Mouse (Mus musculus) midbrain, embryonic 12.5 days (tissue): ENCODE measurements at regions not wholly inside any gene's neighbourhood (a gene's known extent, or its start where the extent isn't known, plus 50 kb on each side); places are given as distances from the start of the nearest gene placed in this dataset.
A peak's percentile ranks its signal among the peaks of the same experiment; 100 is the strongest.

ENCODE experiments used
- ATAC-seq: fragments of 200-750 bp; cut with Nextera tagmentation; 2 replicates; pipeline ENCODE4 v1.8.0; 2017; ENCODE audit warnings: low read depth, moderate TSS enrichment, moderate library complexity; ENCODE audit not compliant: low FRiP score
- H3K27ac ChIP-seq: fragments of 300-500 bp; sonication (generic); replicated peaks from 2 replicates; pipeline ENCODE4 v1.5.1; 2016; ENCODE audit warnings: mild to moderate bottlenecking
- H3K27me3 ChIP-seq: fragments of 300-500 bp; sonication (generic); 2 replicates; pipeline ENCODE4 v1.6.1; 2016; ENCODE audit warnings: mild to moderate bottlenecking
- H3K36me3 ChIP-seq: fragments of 300-500 bp; sonication (generic); 2 replicates; pipeline ENCODE4 v1.6.1; 2016
- H3K4me1 ChIP-seq: fragments of 300-500 bp; sonication (generic); 2 replicates; pipeline ENCODE4 v1.6.1; 2016
- H3K4me2 ChIP-seq: fragments of 300-500 bp; sonication (generic); replicated peaks from 2 replicates; pipeline ENCODE4 v1.6.1; 2016; ENCODE audit warnings: mild to moderate bottlenecking, moderate library complexity
- H3K4me3 ChIP-seq: fragments of 300-500 bp; sonication (generic); 2 replicates; pipeline ENCODE4 v1.5.1; 2016; ENCODE audit warnings: mild to moderate bottlenecking
- H3K9ac ChIP-seq: fragments of 300-500 bp; sonication (generic); replicated peaks from 2 replicates; pipeline ENCODE4 v1.6.1; 2016; ENCODE audit warnings: mild to moderate bottlenecking, moderate library complexity
- H3K9me3 ChIP-seq: fragments of 300-500 bp; sonication (generic); 2 replicates; pipeline ENCODE4 v1.6.1; 2016; ENCODE audit warnings: mild to moderate bottlenecking
- WGBS: fragments of 180-500 bp; shearing (Covaris S2); methylation state at CpG from one replicate; pipeline ENCODE4 v1.1.7; 2016; 5-methylcytosine and 5-hydroxymethylcytosine counted together

GRCm38 (mm10) chr11:11012660-11013455 is 101.2 kb upstream of the Vwc2 start:
- H3K27me3 ChIP-seq: no peaks in the 10 kb centered on the region
- WGBS: 79% methylated on average over 4 of the region's 4 CpGs
- no peaks in the 10 kb centered on the region for H3K9me3 ChIP-seq
- no peaks in the 10 kb centered on the region for H3K36me3 ChIP-seq
- 0 out of 2 replicates have a peak, but pooled peaks have one; percentile 19 for ATAC-seq
- no peak overlapping the region for H3K9ac ChIP-seq
- no peak overlapping the region for H3K4me3 ChIP-seq
- H3K4me2 ChIP-seq: no peak overlapping the region
- H3K27ac ChIP-seq: no peak overlapping the region
- no peaks in the 10 kb centered on the region for H3K4me1 ChIP-seq

- Histone ChIP-seq H3K9me3 (no peaks in the 10 kb centered on the region), H3K27me3 (no peaks in the 10 kb centered on the region), H3K36me3 (no peaks in the 10 kb centered on the region), H3K27ac (no peak overlapping the region), H3K4me2 (no peak overlapping the region), H3K4me1 (no peaks in the 10 kb centered on the region), H3K9ac (no peak overlapping the region), H3K4me3 (no peak overlapping the region)
- WGBS: 80% methylated on average over 2 of the region's 2 CpGs
- ATAC-seq: no peak
Observed at GRCm38 (mm10) chr11:11013581-11013980, 100.4 kb upstream of the Vwc2 start.

DNA sequence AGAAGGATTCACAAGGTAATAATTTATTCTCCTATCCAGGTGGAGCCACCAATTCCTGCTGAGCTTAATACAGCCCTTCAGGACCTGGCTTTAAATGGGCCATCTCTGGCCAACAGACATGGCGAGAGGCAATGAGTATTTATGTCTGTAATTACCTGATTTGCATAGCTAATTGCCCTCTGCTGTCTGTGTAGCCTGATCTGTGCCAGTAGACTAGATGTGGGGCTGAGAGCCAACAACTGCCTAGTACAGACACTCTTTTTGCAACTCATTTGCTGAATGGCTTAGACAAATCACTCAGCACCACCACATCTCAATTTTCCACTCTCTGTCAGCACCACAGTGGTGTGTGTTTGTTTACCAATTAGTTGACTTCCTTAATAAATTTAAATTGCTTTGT is 99.9 kb upstream of the Vwc2 start:
- no peaks in the 10 kb centered on the region for H3K4me1 ChIP-seq
- no peaks in the 10 kb centered on the region for H3K36me3 ChIP-seq
- H3K4me2 ChIP-seq: no peak overlapping the region
- H3K9me3 ChIP-seq: no peaks in the 10 kb centered on the region
- H3K27me3 ChIP-seq: no peaks in the 10 kb centered on the region
- no peak overlapping the region for H3K4me3 ChIP-seq
- 73% methylated on average over 1 of the region's 1 CpGs for WGBS
- peak; percentile 23; the same call in 1 of the 2 replicates for ATAC-seq
- no peak overlapping the region for H3K9ac ChIP-seq
- H3K27ac ChIP-seq: no peak overlapping the region

DNA sequence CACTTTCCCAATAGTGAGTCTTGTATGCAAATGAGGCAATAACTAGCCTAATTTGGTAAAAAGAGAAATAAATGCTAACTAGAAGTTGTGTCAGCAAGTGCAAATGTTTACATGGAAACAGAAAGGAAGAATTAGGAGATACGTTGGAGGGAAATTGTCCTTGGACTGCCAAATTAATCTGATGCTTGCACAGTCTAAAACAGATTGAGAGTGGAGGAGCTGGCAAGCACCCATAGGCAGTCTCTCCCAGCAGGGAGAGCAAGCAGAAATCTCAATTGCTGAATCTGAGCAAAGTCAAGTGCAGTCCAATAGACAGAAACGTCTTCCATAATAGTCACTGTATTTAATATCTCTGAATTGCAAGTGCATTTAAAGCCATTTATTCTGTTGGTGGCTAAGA is 99.5 kb upstream of the Vwc2 start:
- Histone ChIP-seq H3K9me3 (no peaks in the 10 kb centered on the region), H3K27me3 (no peaks in the 10 kb centered on the region), H3K4me3 (no peak overlapping the region), H3K9ac (no peak overlapping the region), H3K4me1 (no peaks in the 10 kb centered on the region), H3K27ac (no peak overlapping the region), H3K36me3 (no peaks in the 10 kb centered on the region), H3K4me2 (no peak overlapping the region)
- 75% methylated on average over 2 of the region's 2 CpGs for WGBS
- no peak for ATAC-seq

DNA sequence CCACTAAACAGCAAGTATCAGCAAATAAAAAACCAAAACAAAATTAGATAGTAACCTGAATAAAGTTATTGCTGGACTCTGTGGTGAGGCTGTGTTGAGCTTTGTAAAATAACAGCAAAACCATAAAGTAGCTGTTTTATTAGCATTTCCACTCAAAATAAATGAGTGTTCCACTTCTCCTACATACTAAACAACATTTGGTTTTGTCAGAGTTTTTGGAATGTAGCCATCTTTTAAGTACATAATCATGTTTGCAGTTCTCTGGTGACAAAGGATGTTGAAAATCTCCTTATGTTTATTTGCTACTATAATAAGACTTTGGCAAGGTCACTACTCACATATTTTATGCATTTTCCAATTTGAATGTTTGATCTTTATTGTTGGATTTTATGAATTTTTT is 85.2 kb upstream of the Vwc2 start:
- Histone ChIP-seq H3K9ac (no peak overlapping the region), H3K4me1 (no peaks in the 10 kb centered on the region), H3K9me3 (no peaks in the 10 kb centered on the region), H3K27ac (no peak overlapping the region), H3K36me3 (no peaks in the 10 kb centered on the region), H3K4me3 (no peak overlapping the region), H3K27me3 (no peaks in the 10 kb centered on the region), H3K4me2 (no peak overlapping the region)
- no peak for ATAC-seq
